Mouse (Mus musculus) embryonic facial prominence, embryonic 10.5 days (tissue): ENCODE measurements around the gene Pcbp1. TPM values are rescaled to one million over a fixed set of nuclear protein-coding genes. Genes with fewer than 3 reads are reported as not detected.
"Not testable (repeated sequence)": the region's sequence is repeated elsewhere in the genome, so short reads cannot be mapped to it uniquely, and the experiment has no call there.

Experiments
- DNase-seq: peaks from one replicate; pipeline ENCODE4 v3.0.0-alpha.2; 2017; ENCODE audit warnings: low spot score
- H3K27ac ChIP-seq: fragments of 300-500 bp; sonication (generic); replicated peaks from 2 replicates; pipeline ENCODE4 v1.5.1; 2016; ENCODE audit warnings: mild to moderate bottlenecking
- H3K27me3 ChIP-seq: fragments of 300-500 bp; sonication (generic); replicated peaks from 2 replicates; pipeline ENCODE4 v1.6.1; 2016; ENCODE audit warnings: low read depth, mild to moderate bottlenecking; ENCODE audit not compliant: poor library complexity, severe bottlenecking
- H3K36me3 ChIP-seq: fragments of 300-500 bp; sonication (generic); replicated peaks from 2 replicates; pipeline ENCODE4 v1.6.1; 2016; ENCODE audit warnings: mild to moderate bottlenecking, moderate library complexity
- H3K4me1 ChIP-seq: fragments of 300-500 bp; sonication (generic); 2 replicates; pipeline ENCODE4 v1.6.1; 2016
- H3K4me3 ChIP-seq: fragments of 300-500 bp; sonication (generic); 2 replicates; pipeline ENCODE4 v1.5.1; 2016; ENCODE audit warnings: mild to moderate bottlenecking, moderate library complexity
- H3K9me3 ChIP-seq: fragments of 300-500 bp; sonication (generic); 2 replicates; pipeline ENCODE4 v1.6.1; 2016; ENCODE audit warnings: mild to moderate bottlenecking
- WGBS: fragments of 180-500 bp; shearing (Covaris S2); methylation state at CpG from one replicate; pipeline ENCODE4 v1.1.7; 2016; 5-methylcytosine and 5-hydroxymethylcytosine counted together
- polyA plus RNA-seq: library from polyadenylated mRNA; unstranded; fragments of >200 nt; fragmentation: Nextera tagmentation; extraction: Ambion mirVana; gene quantifications from 2 replicates; pipeline ENCODE4 v1.2.1, GENCODE M21; 2016

Pcbp1 gene
- polyA plus RNA-seq, 1 experiment from 2014 or later: 560 TPM

DNA sequence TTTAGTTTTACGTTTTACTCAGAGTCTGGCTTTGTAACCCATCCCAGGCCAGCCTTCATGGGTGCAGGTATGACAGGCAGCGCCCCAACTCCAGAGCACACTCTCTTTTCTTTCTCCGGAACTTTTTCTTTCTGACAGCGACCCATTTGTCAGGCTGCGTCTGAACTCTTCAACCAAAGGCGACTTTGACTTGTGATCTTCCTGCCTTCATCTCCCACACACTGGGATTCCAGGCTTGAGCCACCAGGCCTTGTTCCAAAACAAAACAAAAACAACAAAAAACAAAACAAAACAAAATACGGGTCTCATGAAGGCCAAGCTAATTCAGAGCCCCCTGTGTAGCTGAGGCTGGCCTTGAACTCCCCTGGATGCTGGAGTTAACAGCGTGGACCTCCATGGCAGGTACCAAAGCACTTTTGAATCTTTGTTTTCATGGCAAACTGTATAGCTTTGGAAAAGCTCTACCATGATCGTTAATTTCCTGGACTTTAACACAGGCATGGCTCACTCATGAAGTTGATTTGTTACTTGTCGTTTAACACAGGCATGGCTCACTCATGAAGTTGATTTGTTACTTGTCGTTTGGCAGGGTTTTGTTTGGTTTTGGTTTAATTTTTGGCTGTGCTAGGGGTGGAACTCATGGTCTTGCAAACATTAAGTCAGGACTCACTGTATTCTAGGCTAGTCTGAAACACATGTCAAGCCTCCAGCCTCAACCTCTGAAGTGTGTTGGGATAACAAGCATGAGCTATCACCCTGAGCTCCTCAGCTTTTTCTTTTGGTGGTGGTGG is 28.0 kb downstream of the Pcbp1 start:
- Histone ChIP-seq H3K27ac (peak overlapping the region; percentile 83), H3K4me1 (peaks cover 50% of the 10 kb centered on the region), H3K9me3 (no peaks in the 10 kb centered on the region), H3K27me3 (no peaks in the 10 kb centered on the region), H3K36me3 (no peaks in the 10 kb centered on the region), H3K4me3 (peak overlapping the region; percentile 44)
- no peak for DNase-seq
- 74% methylated on average over 11 of the region's 11 CpGs for WGBS

DNA sequence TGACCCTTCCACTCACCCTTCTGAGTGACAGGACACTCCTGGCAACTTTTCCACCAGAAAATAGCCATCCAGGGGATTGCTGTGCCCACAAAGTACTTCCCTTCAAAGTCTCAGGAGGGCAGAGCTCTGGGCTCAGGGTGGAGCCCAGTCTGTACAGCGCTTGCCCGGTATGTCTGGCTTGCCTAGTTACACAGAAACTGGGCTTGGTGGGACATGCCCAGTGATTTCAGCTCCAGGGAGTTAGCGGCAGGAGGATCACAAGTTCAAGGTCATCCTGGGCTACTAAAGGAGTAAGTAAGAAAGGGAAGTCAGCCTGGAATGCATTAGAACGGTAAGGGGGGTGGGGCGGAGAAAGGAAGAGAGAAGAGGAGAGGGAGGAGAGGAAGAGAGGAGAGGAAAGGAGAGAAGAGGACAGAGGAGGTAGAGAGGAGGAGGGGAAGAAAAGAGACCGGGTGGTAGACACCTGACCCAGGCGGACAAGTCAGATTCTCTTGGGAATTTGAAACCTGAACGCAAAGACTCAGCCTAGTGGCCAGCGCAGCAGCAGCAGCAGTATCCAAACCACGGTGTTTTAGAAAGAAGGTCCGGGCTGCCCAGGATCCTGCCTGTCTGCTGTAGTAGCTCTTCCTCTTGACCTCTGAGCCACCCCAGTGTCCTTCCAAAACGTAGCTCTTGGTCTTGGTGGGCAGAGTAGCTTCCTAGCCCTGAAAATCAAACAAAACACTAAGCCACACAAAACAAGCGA is 28.9 kb downstream of the Pcbp1 start:
- Histone ChIP-seq H3K27me3 (no peaks in the 10 kb centered on the region), H3K4me3 (peak overlapping the region; percentile 44), H3K36me3 (no peaks in the 10 kb centered on the region), H3K9me3 (no peaks in the 10 kb centered on the region), H3K4me1 (peaks cover 54% of the 10 kb centered on the region), H3K27ac (peak overlapping the region; percentile 83)
- 18% methylated on average over 13 of the region's 13 CpGs for WGBS
- DNase-seq: peak; percentile 62

DNA sequence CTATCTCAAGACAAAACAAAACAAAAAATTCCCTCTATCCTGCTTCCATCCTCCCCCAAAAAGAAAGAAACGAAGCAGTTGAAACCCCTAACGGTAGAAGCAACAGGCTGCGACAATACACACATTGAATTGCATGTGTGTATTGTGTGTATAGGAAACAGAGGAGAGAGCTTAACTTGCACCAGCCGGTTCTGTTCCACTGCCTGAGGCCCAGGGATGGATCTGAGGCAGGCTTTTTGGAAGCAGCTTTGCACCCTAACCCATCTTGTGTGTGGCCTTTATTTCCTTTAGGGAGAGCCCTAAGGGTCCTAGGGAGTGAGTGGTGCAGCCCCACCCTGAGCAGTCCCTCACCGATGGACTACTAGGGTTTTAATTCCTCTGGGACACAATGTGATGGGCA is 29.5 kb downstream of the Pcbp1 start:
- peaks cover 54% of the 10 kb centered on the region for H3K4me1 ChIP-seq
- H3K27me3 ChIP-seq: no peaks in the 10 kb centered on the region
- peak overlapping the region; percentile 83 for H3K27ac ChIP-seq
- H3K36me3 ChIP-seq: no peaks in the 10 kb centered on the region
- H3K4me3 ChIP-seq: peak overlapping the region; percentile 44; the same call in 1 of the 2 replicates
- no peak for DNase-seq
- H3K9me3 ChIP-seq: no peaks in the 10 kb centered on the region
- WGBS: 65% methylated on average over 5 of the region's 5 CpGs

DNA sequence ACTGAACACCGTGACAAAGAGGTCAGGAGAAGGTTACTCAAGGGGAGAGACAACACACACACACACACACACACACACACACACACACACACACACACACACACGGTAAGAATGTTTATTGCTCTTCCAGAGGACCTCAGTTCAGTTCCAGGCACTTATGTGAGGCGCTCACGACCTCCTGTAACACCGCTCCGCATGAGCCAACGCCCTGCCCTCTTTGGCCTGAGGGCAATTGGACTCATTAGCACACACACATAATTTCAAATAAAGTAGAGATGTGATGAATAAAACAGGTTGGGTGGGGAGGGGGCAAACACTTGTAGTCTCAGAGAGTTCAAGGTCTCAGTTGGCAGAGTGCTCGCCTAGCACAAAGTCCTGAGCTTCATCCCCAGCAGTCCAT is 30.0 kb downstream of the Pcbp1 start:
- WGBS: 75% methylated on average over 8 of the region's 8 CpGs
- Histone ChIP-seq H3K4me3 (no peak overlapping the region), H3K27ac (peak overlapping the region; percentile 61), H3K9me3 (no peaks in the 10 kb centered on the region), H3K36me3 (no peaks in the 10 kb centered on the region), H3K4me1 (peaks cover 54% of the 10 kb centered on the region), H3K27me3 (no peaks in the 10 kb centered on the region)
- DNase-seq: no peak

DNA sequence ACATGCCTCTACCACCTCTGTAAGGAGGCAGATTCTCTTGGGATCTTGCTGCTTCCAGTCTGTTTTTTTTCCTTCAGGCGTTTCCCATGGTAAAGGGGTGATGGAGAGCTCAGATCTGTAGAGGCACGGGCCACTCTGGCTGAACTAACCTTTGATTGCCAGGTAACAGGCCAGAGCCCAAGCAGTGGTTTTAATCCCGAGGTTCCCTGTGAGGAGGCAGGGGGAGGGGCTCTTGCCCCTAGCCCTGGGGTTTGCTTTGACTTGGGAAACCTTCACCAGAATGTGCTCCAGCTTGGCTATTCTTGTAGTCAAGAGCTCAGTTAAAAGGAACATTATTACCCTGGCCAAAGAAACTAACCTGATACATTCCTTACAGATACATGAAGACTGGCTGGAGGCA is 30.5 kb downstream of the Pcbp1 start:
- Histone ChIP-seq H3K4me1 (peaks cover 54% of the 10 kb centered on the region), H3K36me3 (no peaks in the 10 kb centered on the region), H3K4me3 (no peak overlapping the region), H3K27ac (peak overlapping the region; percentile 61), H3K9me3 (no peaks in the 10 kb centered on the region), H3K27me3 (no peaks in the 10 kb centered on the region)
- DNase-seq: no peak
- WGBS: 42% methylated on average over 3 of the region's 3 CpGs

DNA sequence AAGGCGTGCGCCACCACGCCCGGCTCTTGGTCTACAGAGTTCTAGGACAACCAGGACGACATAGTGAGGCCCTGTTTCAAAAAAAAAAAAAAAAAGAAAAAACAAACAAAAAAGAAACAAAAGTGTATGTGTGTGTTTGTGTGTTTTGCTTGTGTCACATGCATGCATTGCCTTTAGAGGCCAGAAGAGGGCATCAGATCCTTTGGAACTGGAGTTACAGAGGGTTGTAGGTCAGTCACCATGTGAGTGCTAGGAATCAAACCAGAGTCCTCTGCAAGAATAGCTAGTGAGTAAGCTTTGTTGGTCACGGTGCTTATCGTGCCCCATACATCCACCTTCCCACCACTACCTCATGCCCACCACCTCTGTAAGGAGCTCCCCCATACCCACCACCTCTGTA is 31.4 kb downstream of the Pcbp1 start:
- no peaks in the 10 kb centered on the region for H3K9me3 ChIP-seq
- peaks cover 52% of the 10 kb centered on the region for H3K4me1 ChIP-seq
- H3K4me3 ChIP-seq: no peak overlapping the region
- WGBS: 94% methylated on average over 7 of the region's 7 CpGs
- H3K36me3 ChIP-seq: no peaks in the 10 kb centered on the region
- H3K27me3 ChIP-seq: no peaks in the 10 kb centered on the region
- no peak for DNase-seq
- no peak overlapping the region for H3K27ac ChIP-seq

DNA sequence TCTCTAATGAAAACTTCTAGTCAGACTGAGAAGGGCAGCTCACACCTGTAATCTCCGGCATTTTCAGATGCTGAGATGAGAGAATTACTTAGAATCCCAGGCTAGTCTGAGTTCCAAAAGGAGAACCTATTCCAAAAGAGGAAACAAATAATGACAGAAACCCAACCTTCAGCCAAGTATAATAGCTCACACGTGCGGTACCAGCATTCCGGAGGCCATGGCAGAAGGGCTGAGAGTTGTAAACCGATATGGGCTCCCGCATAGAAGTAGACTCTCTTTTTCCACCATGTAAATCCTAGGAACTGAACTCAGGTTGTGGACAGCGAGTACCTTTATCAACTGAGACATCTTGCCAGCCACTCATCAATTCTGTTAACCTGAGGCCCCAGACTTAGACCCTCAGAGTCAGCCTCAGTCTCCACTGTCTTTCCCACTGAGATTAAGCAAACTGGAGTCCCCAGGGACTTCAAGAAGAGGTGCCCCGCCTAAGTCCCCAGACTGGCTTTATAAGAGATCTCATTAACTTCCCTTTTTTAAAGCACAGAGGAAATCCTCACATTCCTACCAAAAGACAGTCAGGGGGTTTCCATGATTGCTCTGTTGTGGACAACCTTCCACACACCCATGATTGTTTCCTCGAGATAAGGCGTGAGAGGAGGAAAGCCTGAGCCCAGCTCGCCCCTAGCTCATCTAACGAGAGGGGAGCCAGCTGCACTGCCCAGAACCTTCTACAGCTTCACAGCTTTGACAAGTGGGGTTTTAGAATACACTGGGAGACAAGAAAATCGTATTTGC is 32.5 kb downstream of the Pcbp1 start:
- peaks cover 48% of the 10 kb centered on the region for H3K4me1 ChIP-seq
- peak; percentile 28 for DNase-seq
- H3K36me3 ChIP-seq: no peaks in the 10 kb centered on the region
- H3K27ac ChIP-seq: peak overlapping the region; percentile 57
- WGBS: 67% methylated on average over 13 of the region's 13 CpGs
- H3K27me3 ChIP-seq: no peaks in the 10 kb centered on the region
- H3K4me3 ChIP-seq: no peak overlapping the region
- H3K9me3 ChIP-seq: no peaks in the 10 kb centered on the region

DNA sequence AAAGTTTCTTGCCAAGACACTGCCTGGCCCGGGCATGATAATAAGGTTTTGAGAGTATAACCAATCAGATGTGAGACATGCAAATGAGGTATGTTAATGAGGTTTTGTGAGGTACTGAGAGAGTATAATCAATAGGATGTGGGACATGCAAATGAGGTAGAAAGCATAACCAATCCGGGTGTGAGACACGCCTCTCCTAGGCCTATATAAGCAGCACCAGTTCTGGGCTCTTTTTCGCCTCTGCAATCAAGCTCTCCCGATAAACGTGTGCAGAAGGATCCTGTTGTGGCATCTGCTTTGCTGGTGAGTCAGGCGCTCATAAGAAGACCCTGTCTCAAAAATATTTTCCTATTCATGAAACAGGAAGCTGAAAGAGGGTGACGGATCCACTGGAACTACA is 35.7 kb downstream of the Pcbp1 start:
- H3K9me3 ChIP-seq, DNase-seq, H3K36me3 ChIP-seq, H3K4me3 ChIP-seq, H3K27ac ChIP-seq, H3K27me3 ChIP-seq: not testable (repeated sequence)
- WGBS: 91% methylated on average over 8 of the region's 8 CpGs
- peaks cover 32% of the 10 kb centered on the region for H3K4me1 ChIP-seq

DNA sequence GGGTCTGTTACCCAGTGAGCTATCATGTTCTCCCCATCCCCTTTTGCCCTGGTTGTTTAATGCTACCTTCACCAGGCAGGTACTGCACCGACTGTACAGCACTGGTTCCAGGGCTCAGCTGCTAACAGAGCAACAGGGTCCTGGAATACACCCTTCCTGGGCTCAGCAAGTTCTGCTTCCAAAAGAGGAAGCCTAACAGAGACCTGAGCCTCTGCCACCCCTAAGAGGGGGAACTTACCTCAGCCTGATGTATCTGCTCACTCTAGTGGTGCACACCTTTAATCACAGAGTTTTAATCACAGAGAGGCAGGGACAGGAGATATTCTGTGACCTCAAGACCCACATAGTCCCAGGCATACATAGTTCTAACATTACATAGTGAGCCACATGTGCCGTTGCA is 36.2 kb downstream of the Pcbp1 start:
- no peak overlapping the region for H3K27ac ChIP-seq
- 95% methylated on average over 2 of the region's 2 CpGs for WGBS
- H3K4me3 ChIP-seq: no peak overlapping the region
- DNase-seq: no peak
- no peaks in the 10 kb centered on the region for H3K27me3 ChIP-seq
- no peaks in the 10 kb centered on the region for H3K36me3 ChIP-seq
- no peaks in the 10 kb centered on the region for H3K9me3 ChIP-seq
- peaks cover 30% of the 10 kb centered on the region for H3K4me1 ChIP-seq

DNA sequence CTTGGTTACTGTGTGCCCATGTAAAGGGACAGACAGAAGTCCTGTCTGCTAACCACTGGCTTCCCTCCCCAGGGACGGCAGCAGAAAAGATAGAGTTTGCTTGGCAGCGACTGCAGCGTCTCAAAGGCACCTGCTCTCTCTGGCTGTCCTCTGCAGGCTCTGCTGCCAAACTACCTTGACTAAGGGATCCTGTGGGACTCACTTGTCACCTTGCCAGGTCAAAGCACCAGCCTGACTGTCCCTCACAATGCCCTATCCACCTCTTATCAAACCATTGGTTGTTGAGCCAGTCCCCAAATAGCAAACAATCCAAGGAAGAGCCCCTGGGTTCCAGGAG is 38.0 kb downstream of the Pcbp1 start:
- Histone ChIP-seq H3K9me3 (no peaks in the 10 kb centered on the region), H3K4me1 (peaks cover 20% of the 10 kb centered on the region), H3K4me3 (peak overlapping the region; percentile 44), H3K27me3 (no peaks in the 10 kb centered on the region), H3K36me3 (no peaks in the 10 kb centered on the region), H3K27ac (peak overlapping the region; percentile 98)
- WGBS: 55% methylated on average over 3 of the region's 3 CpGs
- DNase-seq: peak; percentile 33

DNA sequence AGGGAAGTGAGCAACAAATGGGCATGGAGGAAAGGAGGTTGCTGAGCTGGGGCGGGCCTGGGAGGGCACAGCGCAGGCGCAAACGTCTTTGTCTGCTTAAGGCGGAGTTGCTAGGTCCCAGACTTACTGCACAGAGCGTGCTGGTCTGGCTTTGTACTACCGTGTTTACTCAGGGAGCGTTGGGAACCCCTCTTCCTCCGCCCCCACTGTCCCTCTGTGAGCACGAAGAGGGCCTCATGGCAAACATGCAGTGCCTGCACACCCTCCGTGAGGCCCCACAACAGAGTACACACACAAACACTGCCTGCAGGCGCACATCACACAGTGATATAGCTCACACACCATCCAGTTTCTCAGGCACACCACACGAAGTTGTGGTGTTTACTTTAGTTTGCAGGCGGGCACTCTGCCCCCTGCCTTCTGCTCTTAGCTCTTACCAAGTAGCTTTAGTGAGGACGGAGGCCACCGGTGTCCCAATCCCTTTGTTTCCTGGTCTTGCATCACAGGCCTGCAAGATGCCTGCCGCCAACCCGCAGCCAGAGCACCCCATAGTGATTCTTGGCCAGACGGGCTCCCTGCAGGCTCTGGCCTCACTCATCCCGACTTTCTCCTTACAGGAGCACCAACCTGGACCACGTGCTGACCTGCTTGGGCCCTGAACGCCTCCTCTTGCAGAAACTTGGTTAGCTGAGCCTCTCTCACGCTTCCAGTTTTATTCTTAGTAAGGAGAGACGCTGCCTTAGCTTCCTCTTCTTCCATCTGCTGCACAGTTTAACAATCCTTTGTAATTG is 38.6 kb downstream of the Pcbp1 start:
- WGBS: 9% methylated on average over 24 of the region's 24 CpGs
- Histone ChIP-seq H3K36me3 (no peaks in the 10 kb centered on the region), H3K27ac (peak overlapping the region; percentile 98), H3K27me3 (no peaks in the 10 kb centered on the region), H3K4me3 (peak overlapping the region; percentile 44), H3K4me1 (peaks cover 16% of the 10 kb centered on the region), H3K9me3 (no peaks in the 10 kb centered on the region)
- DNase-seq: peak; percentile 86
